Mouse (Mus musculus): ENCODE measurements around the gene Cables2.

DNA sequence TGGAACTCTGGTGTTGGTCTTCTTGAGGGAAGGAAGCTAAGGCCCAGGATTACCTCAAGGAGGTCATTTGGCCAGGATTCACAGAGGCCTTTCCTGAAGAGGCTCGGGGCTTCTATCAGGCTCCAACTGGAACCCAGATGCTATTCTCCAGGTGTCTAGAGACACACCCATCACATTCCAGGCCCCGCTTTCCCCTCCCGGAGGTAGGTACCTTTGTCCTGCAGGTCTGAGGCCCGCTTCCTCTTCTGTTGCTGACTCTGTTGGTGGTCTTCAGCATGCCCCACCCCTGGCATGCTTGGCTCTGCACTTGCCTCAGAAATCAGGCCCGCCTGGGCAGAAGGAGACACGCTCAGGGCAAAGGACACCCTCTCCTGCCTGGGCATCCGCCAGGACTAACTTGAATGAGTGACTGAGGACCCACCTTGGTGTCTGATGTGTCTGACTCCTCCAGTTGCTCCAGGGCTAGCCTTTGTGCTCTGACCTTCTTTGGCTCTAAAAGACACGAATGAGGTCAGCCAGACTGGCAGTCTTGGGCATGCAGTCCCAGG lies 4.6 kb upstream of the Cables2 start:
- TF ChIP-seq EP300 (IDR thresholded peaks at IDR 0.05; ENCODE audit: low read depth), result no peak
- TF ChIP-seq CTCF (IDR thresholded peaks at IDR 0.05; ENCODE audit: low read depth), result no peak

Measured in heart, postnatal 0 days (tissue).